Mouse (Mus musculus) frontal cortex, postnatal 36 days (tissue): ENCODE data around the gene Atxn3.
A peak's percentile ranks its signal among the peaks of the same experiment; 100 is the strongest.
"Not testable (repeated sequence)": the region's sequence is repeated elsewhere in the genome, so short reads cannot be mapped to it uniquely, and the experiment has no call there.

Experiments
- DNase-seq, 2 experiments: peaks; one replicate each; pipeline ENCODE4 v3.0.0; 2022; ENCODE audit warnings: low spot score in 2 of 2

Gene Atxn3

GRCm38 (mm10) chr12:101958556-101958955, 510 bp upstream of the Atxn3 start:
- DNase-seq: no peak

GRCm38 (mm10) chr12:101957079-101957941, 736 bp downstream of the Atxn3 start:
- DNase-seq: no peak

- DNase-seq: not testable (repeated sequence)
Observed at GRCm38 (mm10) chr12:101955821-101956220, 2.2 kb downstream of the Atxn3 start.

GRCm38 (mm10) chr12:101948801-101949200, 9.2 kb downstream of the Atxn3 start:
- no peak for DNase-seq

- peak in 1 of 2 experiments; percentile 11 for DNase-seq
Observed at GRCm38 (mm10) chr12:101947986-101948385, 10.1 kb downstream of the Atxn3 start.

- DNase-seq: no peak
Observed at GRCm38 (mm10) chr12:101937572-101937971, 20.5 kb downstream of the Atxn3 start.

- peak in 1 of 2 experiments; percentile 23 for DNase-seq
Observed at GRCm38 (mm10) chr12:101935223-101935622, 22.8 kb downstream of the Atxn3 start.

GRCm38 (mm10) chr12:101928423-101928822, 29.6 kb downstream of the Atxn3 start:
- no peak for DNase-seq

GRCm38 (mm10) chr12:101922313-101922712, 35.7 kb downstream of the Atxn3 start:
- DNase-seq: no peak

GRCm38 (mm10) chr12:101919847-101920246, 38.2 kb downstream of the Atxn3 start:
- no peak for DNase-seq

- DNase-seq: no peak
Observed at GRCm38 (mm10) chr12:101917165-101917564, 40.9 kb downstream of the Atxn3 start.

- peak; percentile 90 to 94 for DNase-seq
Observed at GRCm38 (mm10) chr12:101912626-101913490, 45.2 kb downstream of the Atxn3 start, which contains the start of gene Trip11. Gene Trip11, minus strand, starts transcription at chr12:101913267.

GRCm38 (mm10) chr12:101911346-101911745, 46.7 kb downstream of the Atxn3 start:
- no peak for DNase-seq

- no peak for DNase-seq
Observed at GRCm38 (mm10) chr12:101910360-101910759, 47.7 kb downstream of the Atxn3 start.

GRCm38 (mm10) chr12:101905817-101906216, 52.2 kb downstream of the Atxn3 start:
- DNase-seq: no peak

GRCm38 (mm10) chr12:101904906-101905305, 53.1 kb downstream of the Atxn3 start:
- DNase-seq: no peak

- DNase-seq: no peak
Observed at GRCm38 (mm10) chr12:101904170-101904569, 53.9 kb downstream of the Atxn3 start.

GRCm38 (mm10) chr12:101899671-101900245, 58.3 kb downstream of the Atxn3 start:
- DNase-seq: no peak

- DNase-seq: no peak
Observed at GRCm38 (mm10) chr12:101898966-101899365, 59.1 kb downstream of the Atxn3 start.

GRCm38 (mm10) chr12:101897113-101897512, 60.9 kb downstream of the Atxn3 start:
- DNase-seq: no peak

- peak; percentile 36 to 46 for DNase-seq
Observed at GRCm38 (mm10) chr12:101893296-101893695, 64.8 kb downstream of the Atxn3 start.

- DNase-seq: no peak
Observed at GRCm38 (mm10) chr12:101892832-101893231, 65.2 kb downstream of the Atxn3 start.
